Mouse (Mus musculus) CH12.LX (cell line): ENCODE measurements at regions not wholly inside any gene's neighbourhood (a gene's known extent, or its start where the extent isn't known, plus 50 kb on each side); places are given as distances from the start of the nearest gene placed in this dataset.

Experiments used
- DNase-seq: peaks from one replicate; pipeline ENCODE4 v3.0.0-alpha.2; 2013; ENCODE audit errors: extremely low read depth
- H3K27ac ChIP-seq: 2 replicates; pipeline ENCODE4 v1.5.1; 2012; ENCODE audit warnings: low read depth, mild to moderate bottlenecking, control low read depth, moderate library complexity; ENCODE audit not compliant: insufficient read depth
- H3K27me3 ChIP-seq: replicated peaks from 2 replicates; pipeline ENCODE3; 2012; ENCODE audit warnings: inconsistent platforms
- H3K36me3 ChIP-seq, 2 experiments: replicated peaks in 1 of 2; 2 replicates each; pipeline versions ENCODE3 to v1.6.1; 2012; ENCODE audit warnings: inconsistent platforms in 1 of 2, low read length in 1 of 2, mild to moderate bottlenecking in 1 of 2, mixed read lengths in 1 of 2, moderate library complexity in 1 of 2; ENCODE audit not compliant: control insufficient read depth in 1 of 2, insufficient read depth in 1 of 2
- H3K4me1 ChIP-seq, 2 experiments: 2 replicates each; pipeline ENCODE4 v1.6.1; 2012; ENCODE audit warnings: inconsistent platforms in 1 of 2, moderate library complexity in 1 of 2; ENCODE audit not compliant: insufficient read depth in 2 of 2, control insufficient read depth in 1 of 2
- H3K4me2 ChIP-seq: 2 replicates; pipeline ENCODE4 v1.6.1; 2012; ENCODE audit warnings: low read depth, mild to moderate bottlenecking, control low read depth; ENCODE audit not compliant: poor library complexity, insufficient read depth, severe bottlenecking
- H3K4me3 ChIP-seq, 3 experiments: fragments of 150-350 bp in 1 of 3; sonication (generic) in 1 of 3; replicated peaks in 1 of 3; 2 replicates each; pipeline versions ENCODE3 to v1.5.1; 2011 to 2012; ENCODE audit warnings: low read depth in 2 of 3, low read length in 2 of 3, mild to moderate bottlenecking in 2 of 3, moderate library complexity in 2 of 3, control low read depth in 1 of 3, improper control_type of control experiment in 1 of 3, inconsistent platforms in 1 of 3, mixed read lengths in 1 of 3; ENCODE audit not compliant: poor library complexity in 1 of 3
- H3K79me2 ChIP-seq: replicated peaks from 2 replicates; pipeline ENCODE4 v1.6.1; 2012; ENCODE audit warnings: mild to moderate bottlenecking, moderate library complexity; ENCODE audit not compliant: control insufficient read depth, poor library complexity, insufficient read depth, severe bottlenecking; ENCODE audit errors: extremely low read depth
- H3K9ac ChIP-seq: 2 replicates; pipeline ENCODE4 v1.6.1; 2012; ENCODE audit warnings: low read depth, mild to moderate bottlenecking, control low read depth, moderate library complexity; ENCODE audit not compliant: insufficient read depth
- H3K9me3 ChIP-seq: replicated peaks from 2 replicates; pipeline ENCODE3; 2012; ENCODE audit warnings: low read length, inconsistent platforms, mixed read lengths
- CTCF ChIP-seq, 2 experiments: IDR thresholded peaks in 1 of 2; conservative IDR thresholded peaks in 1 of 2; 2 replicates each; pipeline ENCODE4 v1.5.1; 2011 to 2012; ENCODE audit warnings: low read depth in 2 of 2, low read length in 2 of 2, improper control_type of control experiment in 1 of 2, inconsistent platforms in 1 of 2, mild to moderate bottlenecking in 1 of 2, moderate library complexity in 1 of 2
- ETS1 ChIP-seq: conservative IDR thresholded peaks from 2 replicates; pipeline ENCODE4 v1.6.1; 2012; ENCODE audit warnings: low read depth, mild to moderate bottlenecking, inconsistent platforms, low read length, improper control_type of control experiment, moderate library complexity
- GABPA ChIP-seq: IDR thresholded peaks from 2 replicates; pipeline ENCODE4 v1.6.1; 2012; ENCODE audit warnings: low read depth, low read length, improper control_type of control experiment, inconsistent platforms; ENCODE audit not compliant: insufficient replicate concordance
- MAFK ChIP-seq: IDR thresholded peaks from 2 replicates; pipeline ENCODE4 v1.6.1; 2011; ENCODE audit warnings: low read length, improper control_type of control experiment; ENCODE audit not compliant: insufficient replicate concordance
- MAX ChIP-seq: IDR thresholded peaks from 2 replicates; pipeline ENCODE4 v1.6.1; 2011; ENCODE audit warnings: low read length, improper control_type of control experiment
- MEF2A ChIP-seq: IDR thresholded peaks from 2 replicates; pipeline ENCODE4 v1.6.1; 2014; ENCODE audit warnings: low read depth, mild to moderate bottlenecking, inconsistent platforms, low read length, improper control_type of control experiment, borderline replicate concordance
- MXI1 ChIP-seq: IDR thresholded peaks from 2 replicates; pipeline ENCODE4 v1.6.1; 2011; ENCODE audit warnings: mild to moderate bottlenecking, low read depth, low read length, improper control_type of control experiment
- NELFE ChIP-seq: IDR thresholded peaks from 2 replicates; pipeline ENCODE4 v1.6.1; 2011; ENCODE audit warnings: low read depth, low read length, improper control_type of control experiment
- POLR2A ChIP-seq: IDR thresholded peaks from 2 replicates; pipeline ENCODE4 v1.6.1; 2011; ENCODE audit warnings: low read depth, mild to moderate bottlenecking, improper control_type of control experiment, low read length
- RAD21 ChIP-seq: IDR thresholded peaks from 2 replicates; pipeline ENCODE4 v1.6.1; 2011; ENCODE audit warnings: low read depth, mild to moderate bottlenecking, low read length, improper control_type of control experiment, moderate library complexity
- SIN3A ChIP-seq: IDR thresholded peaks from 2 replicates; pipeline ENCODE4 v1.6.1; 2012; ENCODE audit warnings: low read length, improper control_type of control experiment, inconsistent platforms
- ZMIZ1 ChIP-seq: IDR thresholded peaks from 2 replicates; pipeline ENCODE4 v1.6.1; 2012; ENCODE audit warnings: low read depth, mild to moderate bottlenecking, inconsistent platforms, low read length, improper control_type of control experiment
- dilution Hi-C: fragments of 300-500 bp; cut with MboI; formaldehyde crosslinking; loops from 2 replicates; pipeline ENCODE4 v1.14.3; 2020; ENCODE audit warnings: low sequenced_read_pairs; ENCODE audit not compliant: extremely low pct_unique_long_range_greater_than_20kb, extremely low pct_ligation_motif_present
- in situ Hi-C: fragments of 300-500 bp; cut with MboI; formaldehyde crosslinking; loops from 3 replicates; pipeline ENCODE4 v1.14.3; 2019; ENCODE audit warnings: low sequenced_read_pairs, low pct_ligation_motif_present, low pct_unique_long_range_greater_than_20kb, mixed read lengths

GRCm38 (mm10) chr9:122603106-122603505, 144.0 kb upstream of the Topaz1 start:
- Histone ChIP-seq H3K79me2 (no peaks in the 10 kb centered on the region), H3K9ac (no peak overlapping the region), H3K27me3 (peaks cover 63% of the 10 kb centered on the region), H3K4me3 (no peak overlapping the region), H3K4me1 (peaks cover 0 to 14% of the 10 kb centered on the region in 2 experiments; a peak in 2 of 4 replicates), H3K27ac (no peak overlapping the region), H3K4me2 (peak overlapping the region; percentile 47; the same call in 1 of the 2 replicates), H3K36me3 (no peaks in the 10 kb centered on the region)
- DNase-seq: no peak
- in situ Hi-C loops: no loop called here
- no peak for TF ChIP-seq NELFE
- TF ChIP-seq GABPA: no peak
- no peak for TF ChIP-seq ETS1
- no peak for TF ChIP-seq MXI1
- TF ChIP-seq MAFK: no peak
- TF ChIP-seq, all 38 proteins: peak for 0
- H3K9me3 ChIP-seq: no peaks in the 10 kb centered on the region
- dilution Hi-C loops: no loop called here

GRCm38 (mm10) chr9:122609616-122610015, 137.5 kb upstream of the Topaz1 start:
- no peak overlapping the region for H3K4me2 ChIP-seq

GRCm38 (mm10) chr9:122610918-122611317, 136.2 kb upstream of the Topaz1 start:
- Histone ChIP-seq H3K4me3 (no peak overlapping the region), H3K4me1 (peaks cover 0 to 3% of the 10 kb centered on the region in 2 experiments; a peak in 1 of 4 replicates), H3K27ac (no peak overlapping the region), H3K36me3 (no peaks in the 10 kb centered on the region), H3K9me3 (no peaks in the 10 kb centered on the region), H3K4me2 (no peak overlapping the region), H3K79me2 (no peaks in the 10 kb centered on the region), H3K9ac (no peak overlapping the region), H3K27me3 (peaks cover 30% of the 10 kb centered on the region)
- no peak for TF ChIP-seq POLR2A
- no peak for TF ChIP-seq ZMIZ1
- no peak for TF ChIP-seq GABPA
- no peak for TF ChIP-seq MAX
- no peak for TF ChIP-seq RAD21
- no peak for TF ChIP-seq MXI1
- in situ Hi-C loops: loop anchor here (10.0 kb wide), 1 partner anchor 74 kb away; no protein-coding TSS in a partner anchor
- dilution Hi-C loops: no loop called here
- DNase-seq: no peak

More at GRCm38 (mm10) chr9:122609616-122610015, 137.5 kb upstream of the Topaz1 start:
- no peak for DNase-seq
- dilution Hi-C loops (no loop called here), in situ Hi-C loops (loop anchor here (10.0 kb wide), 1 partner anchor 75 kb away; no protein-coding TSS in a partner anchor)
- H3K9ac ChIP-seq: no peak overlapping the region
- no peak for TF ChIP-seq CTCF (conservative IDR thresholded peaks at IDR 0.05 in 1 of 2, IDR thresholded peaks at IDR 0.05 in 1 of 2; ENCODE audit: low read depth in 2 of 2, low read length in 2 of 2)
- no peak for TF ChIP-seq SIN3A
- TF ChIP-seq ZMIZ1: no peak
- TF ChIP-seq MEF2A: no peak
- TF ChIP-seq, all 38 proteins: peak for 0
- Histone ChIP-seq H3K27me3 (peaks cover 37% of the 10 kb centered on the region), H3K27ac (no peak overlapping the region), H3K36me3 (no peaks in the 10 kb centered on the region), H3K4me3 (no peak overlapping the region), H3K9me3 (no peaks in the 10 kb centered on the region), H3K79me2 (no peaks in the 10 kb centered on the region), H3K4me1 (no peaks in the 10 kb centered on the region)
